Mouse (Mus musculus) limb, embryonic 15.5 days (tissue): ENCODE results near the gene Erich4. TPM values are rescaled to one million over a fixed set of nuclear protein-coding genes. Genes with fewer than 3 reads are reported as not detected.

ENCODE experiments used
- ATAC-seq: fragments of 200-750 bp; cut with Nextera tagmentation; 2 replicates; pipeline ENCODE4 v1.8.0; 2017; ENCODE audit warnings: low read depth, moderate TSS enrichment; ENCODE audit not compliant: insufficient number of reproducible peaks, low FRiP score, low TSS enrichment
- H3K27ac ChIP-seq: fragments of 300-500 bp; sonication (generic); 2 replicates; pipeline ENCODE4 v1.5.1; 2015; ENCODE audit warnings: moderate library complexity, mild to moderate bottlenecking, inconsistent platforms
- H3K27me3 ChIP-seq: fragments of 300-500 bp; sonication (generic); 2 replicates; pipeline ENCODE4 v1.6.1; 2015; ENCODE audit warnings: inconsistent platforms
- H3K36me3 ChIP-seq: fragments of 300-500 bp; sonication (generic); 2 replicates; pipeline ENCODE4 v1.6.1; 2015; ENCODE audit warnings: inconsistent platforms
- H3K4me1 ChIP-seq: fragments of 300-500 bp; sonication (generic); 2 replicates; pipeline ENCODE4 v1.6.1; 2015; ENCODE audit warnings: inconsistent platforms
- H3K4me2 ChIP-seq: fragments of 300-500 bp; sonication (generic); 2 replicates; pipeline ENCODE4 v1.6.1; 2015; ENCODE audit warnings: mild to moderate bottlenecking, inconsistent platforms
- H3K4me3 ChIP-seq: fragments of 300-500 bp; sonication (generic); 2 replicates; pipeline ENCODE4 v1.5.1; 2015; ENCODE audit warnings: mild to moderate bottlenecking, inconsistent platforms
- H3K9ac ChIP-seq: fragments of 300-500 bp; sonication (generic); 2 replicates; pipeline ENCODE4 v1.6.1; 2015; ENCODE audit warnings: inconsistent platforms
- H3K9me3 ChIP-seq: fragments of 300-500 bp; sonication (generic); 2 replicates; pipeline ENCODE4 v1.6.1; 2016; ENCODE audit warnings: inconsistent platforms
- WGBS: fragments of 180-500 bp; shearing (Covaris S2); methylation state at CpG from one replicate; pipeline ENCODE4 v1.1.7; 2015; 5-methylcytosine and 5-hydroxymethylcytosine counted together
- polyA plus RNA-seq: library from polyadenylated mRNA; unstranded; fragments of >200 nt; fragmentation: Nextera tagmentation; extraction: Ambion mirVana; gene quantifications from 2 replicates; pipeline ENCODE4 v1.2.1, GENCODE M21; 2015

Erich4 gene
- polyA plus RNA-seq, 1 experiment from 2014 or later, result not detected

GRCm38 (mm10) chr7:25620101-25620500 is 4.4 kb upstream of the Erich4 start:
- no peak overlapping the region for H3K27ac ChIP-seq
- H3K36me3 ChIP-seq, result peaks cover 34% of the 10 kb centered on the region
- peak overlapping the region; percentile 68 for H3K4me2 ChIP-seq
- no peak for ATAC-seq
- no peaks in the 10 kb centered on the region for H3K9me3 ChIP-seq
- H3K4me3 ChIP-seq, result peak overlapping the region; percentile 74
- H3K9ac ChIP-seq, result no peak overlapping the region
- WGBS, result 93% methylated on average over 5 of the region's 5 CpGs
- H3K4me1 ChIP-seq, result peaks cover 10% of the 10 kb centered on the region; the same call in 1 of the 2 replicates
- no peaks in the 10 kb centered on the region for H3K27me3 ChIP-seq

- peak overlapping the region; percentile 48; the same call in 1 of the 2 replicates for H3K9ac ChIP-seq
- peaks cover 10% of the 10 kb centered on the region; the same call in 1 of the 2 replicates for H3K4me1 ChIP-seq
- no peak overlapping the region for H3K27ac ChIP-seq
- peak overlapping the region; percentile 68 for H3K4me2 ChIP-seq
- H3K4me3 ChIP-seq, result peak overlapping the region; percentile 74
- 12% methylated on average over 5 of the region's 5 CpGs for WGBS
- ATAC-seq, result no peak
- H3K9me3 ChIP-seq, result no peaks in the 10 kb centered on the region
- H3K36me3 ChIP-seq, result peaks cover 30% of the 10 kb centered on the region
- H3K27me3 ChIP-seq, result no peaks in the 10 kb centered on the region
Measured at GRCm38 (mm10) chr7:25619722-25619991, 4.0 kb upstream of the Erich4 start.

GRCm38 (mm10) chr7:25618865-25619721 is 3.4 kb upstream of the Erich4 start, which contains the start of gene Dmac2:
Gene Dmac2 (plus strand): TSS chr7:25619414.
- H3K4me2 ChIP-seq, result peak within 1 kb of the TSS; percentile 68
- under 1% methylated on average over 53 of the region's 53 CpGs for WGBS

GRCm38 (mm10) chr7:25617376-25618160 is 1.9 kb upstream of the Erich4 start:
- Histone ChIP-seq H3K9ac (no peak overlapping the region), H3K9me3 (no peaks in the 10 kb centered on the region), H3K4me1 (peaks cover 10% of the 10 kb centered on the region; the same call in 1 of the 2 replicates), H3K4me2 (no peak overlapping the region), H3K27me3 (no peaks in the 10 kb centered on the region), H3K27ac (no peak overlapping the region), H3K36me3 (peaks cover 17% of the 10 kb centered on the region), H3K4me3 (no peak overlapping the region)
- ATAC-seq, result no peak
- WGBS, result 78% methylated on average over 10 of the region's 10 CpGs

More at GRCm38 (mm10) chr7:25618865-25619721, 3.4 kb upstream of the Erich4 start, which contains the start of gene Dmac2:
- H3K27ac ChIP-seq, result no peak within 1 kb of the TSS
- peaks cover 26% of the 10 kb centered on the region for H3K36me3 ChIP-seq
- H3K9ac ChIP-seq, result peak within 1 kb of the TSS; percentile 48; the same call in 1 of the 2 replicates
- no peaks in the 10 kb centered on the region for H3K9me3 ChIP-seq
- peaks cover 10% of the 10 kb centered on the region; the same call in 1 of the 2 replicates for H3K4me1 ChIP-seq
- H3K27me3 ChIP-seq, result no peaks in the 10 kb centered on the region
- peak within 1 kb of the TSS; percentile 74 for H3K4me3 ChIP-seq
- ATAC-seq, result peak; percentile 86

- 69% methylated on average over 21 of the region's 21 CpGs for WGBS
- no peak overlapping the region for H3K9ac ChIP-seq
- no peak overlapping the region for H3K4me3 ChIP-seq
- H3K36me3 ChIP-seq, result no peaks in the 10 kb centered on the region
- no peaks in the 10 kb centered on the region for H3K9me3 ChIP-seq
- ATAC-seq, result no peak
- no peak overlapping the region for H3K4me2 ChIP-seq
- peaks cover 10% of the 10 kb centered on the region; the same call in 1 of the 2 replicates for H3K4me1 ChIP-seq
- H3K27me3 ChIP-seq, result no peaks in the 10 kb centered on the region
- no peak overlapping the region for H3K27ac ChIP-seq
Measured at GRCm38 (mm10) chr7:25614831-25615705, 624 bp downstream of the Erich4 start.

- H3K4me2 ChIP-seq, result no peak overlapping the region
- 0 out of 2 replicates have a peak, but pooled peaks cover 3% of the 10 kb centered on the region for H3K4me1 ChIP-seq
- no peak overlapping the region for H3K4me3 ChIP-seq
- H3K9ac ChIP-seq, result no peak overlapping the region
- H3K27ac ChIP-seq, result no peak overlapping the region
- no peaks in the 10 kb centered on the region for H3K9me3 ChIP-seq
- H3K36me3 ChIP-seq, result no peaks in the 10 kb centered on the region
- ATAC-seq, result no peak
- no peaks in the 10 kb centered on the region for H3K27me3 ChIP-seq
- WGBS, result 82% methylated on average over 5 of the region's 5 CpGs
Measured at GRCm38 (mm10) chr7:25614086-25614485, 1.6 kb downstream of the Erich4 start.

- H3K9me3 ChIP-seq, result no peaks in the 10 kb centered on the region
- no peaks in the 10 kb centered on the region for H3K27me3 ChIP-seq
- no peak for ATAC-seq
- H3K9ac ChIP-seq, result no peak overlapping the region
- no peaks in the 10 kb centered on the region for H3K4me1 ChIP-seq
- H3K4me3 ChIP-seq, result no peak overlapping the region
- H3K36me3 ChIP-seq, result no peaks in the 10 kb centered on the region
- H3K4me2 ChIP-seq, result no peak overlapping the region
- WGBS, result 57% methylated on average over 7 of the region's 7 CpGs
- no peak overlapping the region for H3K27ac ChIP-seq
Measured at GRCm38 (mm10) chr7:25611501-25611900, 4.2 kb downstream of the Erich4 start.

- no peaks in the 10 kb centered on the region for H3K4me1 ChIP-seq
- H3K27ac ChIP-seq, result no peak overlapping the region
- H3K36me3 ChIP-seq, result no peaks in the 10 kb centered on the region
- H3K4me2 ChIP-seq, result no peak overlapping the region
- no peaks in the 10 kb centered on the region for H3K9me3 ChIP-seq
- WGBS, result 29% methylated on average over 6 of the region's 6 CpGs
- H3K9ac ChIP-seq, result no peak overlapping the region
- no peak for ATAC-seq
- H3K27me3 ChIP-seq, result no peaks in the 10 kb centered on the region
- H3K4me3 ChIP-seq, result no peak overlapping the region
Measured at GRCm38 (mm10) chr7:25610056-25610455, 5.6 kb downstream of the Erich4 start.

- H3K4me3 ChIP-seq, result no peak overlapping the region
- no peaks in the 10 kb centered on the region for H3K36me3 ChIP-seq
- WGBS, result 72% methylated on average over 2 of the region's 2 CpGs
- no peak overlapping the region for H3K4me2 ChIP-seq
- no peaks in the 10 kb centered on the region for H3K4me1 ChIP-seq
- H3K27me3 ChIP-seq, result no peaks in the 10 kb centered on the region
- H3K9me3 ChIP-seq, result no peaks in the 10 kb centered on the region
- no peak for ATAC-seq
- H3K9ac ChIP-seq, result no peak overlapping the region
- no peak overlapping the region for H3K27ac ChIP-seq
Measured at GRCm38 (mm10) chr7:25607196-25607595, 8.5 kb downstream of the Erich4 start.

- H3K4me2 ChIP-seq, result no peak overlapping the region
- H3K9me3 ChIP-seq, result no peaks in the 10 kb centered on the region
- ATAC-seq, result no peak
- WGBS, result 76% methylated on average over 4 of the region's 4 CpGs
- no peaks in the 10 kb centered on the region for H3K36me3 ChIP-seq
- H3K4me3 ChIP-seq, result no peak overlapping the region
- no peaks in the 10 kb centered on the region for H3K4me1 ChIP-seq
- no peak overlapping the region for H3K9ac ChIP-seq
- no peaks in the 10 kb centered on the region for H3K27me3 ChIP-seq
- H3K27ac ChIP-seq, result no peak overlapping the region
Measured at GRCm38 (mm10) chr7:25606625-25607063, 9.0 kb downstream of the Erich4 start.

- WGBS, result 91% methylated on average over 16 of the region's 16 CpGs
- Histone ChIP-seq H3K27ac (no peak overlapping the region), H3K9me3 (no peaks in the 10 kb centered on the region), H3K27me3 (no peaks in the 10 kb centered on the region), H3K4me1 (no peaks in the 10 kb centered on the region), H3K36me3 (no peaks in the 10 kb centered on the region), H3K4me3 (no peak overlapping the region), H3K9ac (no peak overlapping the region), H3K4me2 (no peak overlapping the region)
- no peak for ATAC-seq
Measured at GRCm38 (mm10) chr7:25601346-25601745, 14.3 kb downstream of the Erich4 start.
